Mouse (Mus musculus) midbrain, postnatal 0 days (tissue): Measurements from ENCODE around the gene Ccdc124. TPM values are rescaled to one million over a fixed set of nuclear protein-coding genes. Genes with fewer than 3 reads are reported as not detected.

Experiments
- ATAC-seq: fragments of 200-750 bp; cut with Nextera tagmentation; 2 replicates; pipeline ENCODE4 v1.8.0; 2017; ENCODE audit warnings: moderate number of reproducible peaks, mild to moderate bottlenecking, moderate TSS enrichment, moderate library complexity; ENCODE audit not compliant: low FRiP score
- DNase-seq: peaks from one replicate; pipeline ENCODE4 v3.0.0-alpha.2; 2015; ENCODE audit warnings: low spot score
- H3K27ac ChIP-seq: fragments of 300-500 bp; sonication (generic); 2 replicates; pipeline ENCODE4 v1.5.1; 2014; ENCODE audit warnings: low read depth, mild to moderate bottlenecking, low read length, mixed read lengths
- H3K27me3 ChIP-seq: fragments of 300-500 bp; sonication (generic); 2 replicates; pipeline ENCODE4 v1.6.1; 2014; ENCODE audit warnings: low read length, control low read depth, mixed read lengths; ENCODE audit not compliant: insufficient read depth
- H3K36me3 ChIP-seq: fragments of 300-500 bp; sonication (generic); 2 replicates; pipeline ENCODE4 v1.6.1; 2014; ENCODE audit warnings: low read length, control low read depth, mixed read lengths; ENCODE audit not compliant: insufficient read depth
- H3K4me1 ChIP-seq: fragments of 300-500 bp; sonication (generic); 2 replicates; pipeline ENCODE4 v1.6.1; 2014; ENCODE audit warnings: mild to moderate bottlenecking, control low read depth, antibody characterized with exemption, low read length, mixed read lengths; ENCODE audit not compliant: insufficient read depth
- H3K4me2 ChIP-seq: fragments of 300-500 bp; sonication (generic); 2 replicates; pipeline ENCODE4 v1.6.1; 2014; ENCODE audit warnings: low read depth, mild to moderate bottlenecking, low read length, mixed read lengths; ENCODE audit not compliant: poor library complexity, severe bottlenecking
- H3K4me3 ChIP-seq: fragments of 300-500 bp; sonication (generic); 2 replicates; pipeline ENCODE4 v1.5.1; 2014; ENCODE audit warnings: low read depth, mild to moderate bottlenecking, low read length, moderate library complexity
- H3K9ac ChIP-seq: fragments of 300-500 bp; sonication (generic); replicated peaks from 2 replicates; pipeline ENCODE4 v1.6.1; 2014; ENCODE audit warnings: mild to moderate bottlenecking, low read length, moderate library complexity, mixed read lengths; ENCODE audit not compliant: poor library complexity, severe bottlenecking
- H3K9me3 ChIP-seq: fragments of 300-500 bp; sonication (generic); 2 replicates; pipeline ENCODE4 v1.6.1; 2016; ENCODE audit warnings: low read length, control low read depth
- CTCF ChIP-seq: IDR thresholded peaks from 2 replicates; pipeline ENCODE4 v1.5.1; 2016; ENCODE audit warnings: antibody characterized with exemption, mild to moderate bottlenecking
- WGBS: fragments of 180-500 bp; shearing (Covaris S2); extraction: QIAGEN DNeasy Blood & Tissue Kit; methylation state at CpG from one replicate; pipeline ENCODE4 v1.1.7; 2014; 5-methylcytosine and 5-hydroxymethylcytosine counted together
- polyA plus RNA-seq: library from polyadenylated mRNA; unstranded; fragments of >200 nt; fragmentation: Nextera tagmentation; extraction: Ambion mirVana; gene quantifications from 2 replicates; pipeline ENCODE4 v1.2.1, GENCODE M21; 2015
- total RNA-seq: library from RNA; depleted of rRNA; stranded (reverse); fragments of >200 nt; gene quantifications from 2 replicates; pipeline ENCODE4 v1.2.3, GENCODE M21; 2014

Ccdc124 gene
- total and polyA plus RNA-seq, 2 experiments from 2014 or later, result 48.6 to 159 TPM

GRCm38 (mm10) chr8:70843941-70844340, 29.8 kb downstream of the Ccdc124 start:
- TF ChIP-seq CTCF, result no peak
- Histone ChIP-seq H3K4me3 (no peak overlapping the region), H3K36me3 (0 out of 2 replicates have a peak, but pooled peaks cover 3% of the 10 kb centered on the region), H3K9ac (no peak overlapping the region), H3K4me2 (no peak overlapping the region), H3K27ac (no peak overlapping the region), H3K4me1 (no peaks in the 10 kb centered on the region), H3K9me3 (no peaks in the 10 kb centered on the region), H3K27me3 (no peaks in the 10 kb centered on the region)
- DNase-seq (no peak), ATAC-seq (no peak)
- WGBS, result 86% methylated on average over 8 of the region's 8 CpGs

DNA sequence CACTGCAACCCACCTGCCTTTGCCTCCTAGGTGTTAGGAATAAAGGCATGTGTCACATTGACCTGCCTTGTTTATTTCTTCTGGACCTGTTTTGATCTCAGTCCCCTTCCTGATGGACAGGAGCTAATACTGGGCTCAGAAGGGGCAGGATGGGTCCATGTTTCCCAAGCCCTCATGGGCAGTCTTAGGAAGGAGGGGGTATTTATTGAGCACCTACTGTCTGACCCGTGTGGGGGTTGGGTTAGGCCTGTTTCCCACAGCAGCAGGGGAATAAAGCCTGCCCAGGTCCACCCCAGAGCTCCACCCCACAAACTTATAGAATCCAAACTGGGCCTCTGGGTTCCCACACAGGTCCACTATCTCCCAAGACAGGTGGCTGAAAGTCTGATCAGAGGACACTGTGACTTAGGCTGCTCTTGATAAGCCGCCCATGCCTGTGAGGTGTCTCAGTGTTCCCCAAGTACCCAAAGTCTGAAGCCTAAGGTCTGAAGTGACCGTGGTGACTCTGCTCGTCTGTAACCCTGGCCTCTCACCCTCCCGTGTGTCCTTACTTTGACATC, 30.4 kb downstream of the Ccdc124 start:
- Histone ChIP-seq H3K27me3 (no peaks in the 10 kb centered on the region), H3K4me1 (no peaks in the 10 kb centered on the region), H3K9ac (no peak overlapping the region), H3K4me2 (no peak overlapping the region), H3K9me3 (no peaks in the 10 kb centered on the region), H3K27ac (no peak overlapping the region), H3K36me3 (no peaks in the 10 kb centered on the region), H3K4me3 (no peak overlapping the region)
- no peak for TF ChIP-seq CTCF
- ATAC-seq, result no peak
- DNase-seq, result no peak
- WGBS, result 85% methylated on average over 5 of the region's 5 CpGs

DNA sequence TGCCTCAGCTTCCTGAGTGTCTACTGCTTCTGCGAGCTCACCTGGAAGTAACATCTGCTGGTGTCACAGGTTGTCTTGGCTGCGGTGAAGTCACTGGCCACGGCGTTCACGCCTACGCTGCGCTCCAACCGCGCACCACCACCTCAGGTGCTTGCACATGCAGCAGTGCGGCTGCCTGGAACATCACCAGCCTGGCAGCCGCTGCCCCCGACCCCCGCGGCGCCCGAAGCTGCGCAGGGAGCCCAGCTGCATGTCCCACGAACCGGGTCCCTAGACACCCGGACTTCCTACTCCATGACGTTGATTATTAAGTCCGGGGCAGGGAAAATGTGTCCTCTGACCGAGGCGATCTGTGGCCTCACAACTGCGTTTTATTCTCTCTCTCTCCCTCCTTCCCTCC, 31.3 kb downstream of the Ccdc124 start:
- H3K4me3 ChIP-seq, result no peak overlapping the region
- DNase-seq, result no peak
- H3K36me3 ChIP-seq, result no peaks in the 10 kb centered on the region
- no peak overlapping the region for H3K9ac ChIP-seq
- H3K27ac ChIP-seq, result no peak overlapping the region
- WGBS, result 75% methylated on average over 25 of the region's 25 CpGs
- H3K4me2 ChIP-seq, result no peak overlapping the region
- no peaks in the 10 kb centered on the region for H3K27me3 ChIP-seq
- TF ChIP-seq CTCF, result no peak
- ATAC-seq, result no peak
- H3K9me3 ChIP-seq, result no peaks in the 10 kb centered on the region
- H3K4me1 ChIP-seq, result no peaks in the 10 kb centered on the region

DNA sequence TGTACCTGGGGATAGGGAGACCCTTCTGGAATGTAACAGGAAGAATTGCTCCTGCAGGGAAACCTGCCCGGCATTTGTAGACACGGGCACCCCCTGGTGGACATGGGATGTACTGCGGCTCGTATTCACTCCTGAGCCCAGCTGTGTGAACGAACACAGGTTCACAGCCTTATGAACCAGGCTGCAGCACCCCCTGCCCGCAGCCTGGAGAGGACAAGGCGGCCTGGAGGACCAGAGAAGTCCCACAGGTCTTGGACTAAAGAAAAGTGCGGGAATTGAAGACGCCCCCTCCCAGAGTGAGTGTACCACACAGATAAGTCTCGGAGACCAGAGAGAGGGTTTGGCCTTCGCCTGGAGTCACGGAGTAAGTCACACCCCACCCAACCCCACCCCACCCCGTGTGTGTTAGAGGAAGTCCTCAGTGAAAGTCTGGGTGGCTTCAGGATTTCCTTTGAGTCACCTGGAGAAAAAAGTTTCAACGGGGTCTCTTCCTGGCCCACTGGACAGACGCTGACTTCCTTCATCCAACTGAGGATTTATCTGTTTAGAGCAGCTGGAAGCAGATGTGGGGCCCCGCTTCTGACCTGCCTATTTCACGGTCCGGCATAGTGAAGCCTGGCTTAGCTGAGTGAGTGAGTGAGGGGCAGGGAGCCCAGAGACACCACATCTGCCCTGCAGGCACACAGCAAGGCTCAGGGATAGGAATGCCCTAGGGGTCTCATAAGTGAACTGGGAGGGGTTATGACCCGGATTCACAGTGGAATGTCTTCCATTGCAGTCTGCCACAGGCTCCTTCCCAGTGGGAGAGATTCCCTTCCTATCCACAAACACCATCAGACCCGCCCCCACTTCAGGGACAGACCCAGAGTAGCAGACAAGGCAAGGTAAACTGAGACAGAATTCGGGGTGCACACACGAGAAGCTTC, 32.3 kb downstream of the Ccdc124 start:
- Histone ChIP-seq H3K27me3 (no peaks in the 10 kb centered on the region), H3K4me2 (no peak overlapping the region), H3K36me3 (no peaks in the 10 kb centered on the region), H3K9me3 (no peaks in the 10 kb centered on the region), H3K9ac (no peak overlapping the region), H3K4me3 (no peak overlapping the region), H3K27ac (no peak overlapping the region), H3K4me1 (no peaks in the 10 kb centered on the region)
- DNase-seq, result peak; percentile 82
- 36% methylated on average over 22 of the region's 22 CpGs for WGBS
- no peak for ATAC-seq
- peak; percentile 97 for TF ChIP-seq CTCF

GRCm38 (mm10) chr8:70840590-70840989, 33.1 kb downstream of the Ccdc124 start:
- DNase-seq, result no peak
- TF ChIP-seq CTCF, result no peak
- Histone ChIP-seq H3K4me1 (no peaks in the 10 kb centered on the region), H3K27me3 (no peaks in the 10 kb centered on the region), H3K27ac (no peak overlapping the region), H3K9ac (no peak overlapping the region), H3K4me3 (no peak overlapping the region), H3K4me2 (no peak overlapping the region), H3K9me3 (no peaks in the 10 kb centered on the region), H3K36me3 (peaks cover 6% of the 10 kb centered on the region; the same call in 1 of the 2 replicates)
- WGBS, result 60% methylated on average over 10 of the region's 10 CpGs
- no peak for ATAC-seq
